Mouse (Mus musculus) midbrain, embryonic 11.5 days (tissue): Measurements from ENCODE around the gene Olfr1329. TPM values are rescaled to one million over a fixed set of nuclear protein-coding genes. Genes with fewer than 3 reads are reported as not detected.

Source experiments
- polyA plus RNA-seq: library from polyadenylated mRNA; unstranded; fragments of >200 nt; fragmentation: Nextera tagmentation; extraction: Ambion mirVana; gene quantifications from 2 replicates; pipeline ENCODE4 v1.2.1, GENCODE M21; 2014

The Olfr1329 gene
- polyA plus RNA-seq, 1 experiment from 2014 or later, result not detected

Other genes with a start within 250 kb of the Olfr1329 start
- not detected in 2 replicates for gene Olfr1342, start 224.7 kb downstream of the Olfr1329 start, polyA plus RNA-seq
- gene Olfr1341, start 213.9 kb downstream of the Olfr1329 start, polyA plus RNA-seq, result not detected in 2 replicates
- not detected in 2 replicates for gene Olfr1340, start 197.3 kb downstream of the Olfr1329 start, polyA plus RNA-seq
- gene Olfr1339, start 185.3 kb downstream of the Olfr1329 start, polyA plus RNA-seq, result not detected in 2 replicates
- gene Olfr1338, start 158.7 kb downstream of the Olfr1329 start, polyA plus RNA-seq, result not detected in 2 replicates
- not detected in 2 replicates for gene Olfr1337, start 134.9 kb downstream of the Olfr1329 start, polyA plus RNA-seq
- gene Olfr1335, start 107.5 kb downstream of the Olfr1329 start, polyA plus RNA-seq, result not detected in 2 replicates
- gene Olfr1333, start 81.2 kb downstream of the Olfr1329 start, polyA plus RNA-seq, result not detected in 2 replicates
- not detected in 2 replicates for gene Olfr1331, start 52.8 kb downstream of the Olfr1329 start, polyA plus RNA-seq
- gene Olfr1330, start 28.9 kb downstream of the Olfr1329 start, polyA plus RNA-seq, result not detected in 2 replicates
- not detected in 2 replicates for gene Olfr1328, start 21.1 kb upstream of the Olfr1329 start, polyA plus RNA-seq
- gene Lao1, start 44.1 kb upstream of the Olfr1329 start, polyA plus RNA-seq, result not detected in 2 replicates
- gene Slc2a1, start 191.2 kb upstream of the Olfr1329 start, polyA plus RNA-seq, result 152 and 158 TPM in 2 replicates